Mouse (Mus musculus): Measurements from ENCODE around the gene Map2k6. TPM values are rescaled to one million over a fixed set of nuclear protein-coding genes. Genes with fewer than 3 reads are reported as not detected.
A peak's percentile ranks its signal among the peaks of the same experiment; 100 is the strongest.

Gene Map2k6
- polyA plus RNA-seq, 1 experiment from 2014 or later = 18.9 TPM

- WGBS = 59% methylated on average over 2 of the region's 2 CpGs
- no peak for ATAC-seq
- Histone ChIP-seq H3K4me1 (replicated peaks) (peaks cover 22% of the 10 kb centered on the region), H3K4me2 (replicated peaks) (no peak overlapping the region), H3K27ac (no peak overlapping the region), H3K9ac (no peak overlapping the region), H3K27me3 (replicated peaks) (no peaks in the 10 kb centered on the region), H3K4me3 (replicated peaks) (no peak overlapping the region), H3K9me3 (no peaks in the 10 kb centered on the region), H3K36me3 (no peaks in the 10 kb centered on the region)
These were observed 82.5 kb downstream of the Map2k6 start for GRCm38 (mm10) chr11:110481406-110481805.

- Histone ChIP-seq H3K27me3 (replicated peaks) (no peaks in the 10 kb centered on the region), H3K9ac (no peak overlapping the region), H3K27ac (no peak overlapping the region), H3K36me3 (no peaks in the 10 kb centered on the region), H3K4me2 (replicated peaks) (no peak overlapping the region), H3K4me3 (replicated peaks) (no peak overlapping the region), H3K9me3 (no peaks in the 10 kb centered on the region), H3K4me1 (replicated peaks) (peaks cover 22% of the 10 kb centered on the region)
- ATAC-seq = no peak
- WGBS = 88% methylated on average over 8 of the region's 8 CpGs
These were observed 83.3 kb downstream of the Map2k6 start for GRCm38 (mm10) chr11:110482176-110482575.

GRCm38 (mm10) chr11:110482649-110483048 lies 83.7 kb downstream of the Map2k6 start:
- Histone ChIP-seq H3K4me3 (replicated peaks) (no peak overlapping the region), H3K27me3 (replicated peaks) (no peaks in the 10 kb centered on the region), H3K27ac (no peak overlapping the region), H3K4me1 (replicated peaks) (peaks cover 20% of the 10 kb centered on the region), H3K36me3 (no peaks in the 10 kb centered on the region), H3K4me2 (replicated peaks) (no peak overlapping the region), H3K9me3 (no peaks in the 10 kb centered on the region), H3K9ac (no peak overlapping the region)
- 78% methylated on average over 4 of the region's 4 CpGs for WGBS
- no peak for ATAC-seq

- H3K9ac ChIP-seq = no peak overlapping the region
- ATAC-seq = 0 out of 2 replicates have a peak, but pooled peaks have one; percentile 48
- no peaks in the 10 kb centered on the region for H3K9me3 ChIP-seq
- no peaks in the 10 kb centered on the region for H3K36me3 ChIP-seq
- H3K4me1 ChIP-seq (replicated peaks) = peaks cover 15% of the 10 kb centered on the region
- no peak overlapping the region for H3K27ac ChIP-seq
- no peaks in the 10 kb centered on the region for H3K27me3 ChIP-seq (replicated peaks)
- WGBS = 24% methylated on average over 6 of the region's 6 CpGs
- no peak overlapping the region for H3K4me3 ChIP-seq (replicated peaks)
- H3K4me2 ChIP-seq (replicated peaks) = no peak overlapping the region
These were observed 84.2 kb downstream of the Map2k6 start for GRCm38 (mm10) chr11:110483165-110483564.

- WGBS = 96% methylated on average over 1 of the region's 1 CpGs
- Histone ChIP-seq H3K4me3 (replicated peaks) (no peak overlapping the region), H3K36me3 (no peaks in the 10 kb centered on the region), H3K27me3 (replicated peaks) (no peaks in the 10 kb centered on the region), H3K9ac (no peak overlapping the region), H3K4me2 (replicated peaks) (no peak overlapping the region), H3K27ac (no peak overlapping the region), H3K4me1 (replicated peaks) (peaks cover 7% of the 10 kb centered on the region), H3K9me3 (no peaks in the 10 kb centered on the region)
- ATAC-seq = no peak
These were observed 85.5 kb downstream of the Map2k6 start for GRCm38 (mm10) chr11:110484426-110484825.

- Histone ChIP-seq H3K4me2 (replicated peaks) (no peak overlapping the region), H3K27ac (no peak overlapping the region), H3K9ac (no peak overlapping the region), H3K9me3 (no peaks in the 10 kb centered on the region), H3K27me3 (replicated peaks) (no peaks in the 10 kb centered on the region), H3K4me3 (replicated peaks) (no peak overlapping the region), H3K4me1 (replicated peaks) (0 out of 2 replicates have a peak, but pooled peaks cover 2% of the 10 kb centered on the region), H3K36me3 (no peaks in the 10 kb centered on the region; the same call in 1 of the 2 replicates)
- 69% methylated on average over 6 of the region's 6 CpGs for WGBS
- no peak for ATAC-seq
These were observed 86.2 kb downstream of the Map2k6 start for GRCm38 (mm10) chr11:110485081-110485480.

GRCm38 (mm10) chr11:110487796-110488195 lies 88.9 kb downstream of the Map2k6 start:
- Histone ChIP-seq H3K9ac (no peak overlapping the region), H3K4me1 (replicated peaks) (no peaks in the 10 kb centered on the region), H3K27ac (no peak overlapping the region), H3K9me3 (no peaks in the 10 kb centered on the region), H3K4me2 (replicated peaks) (no peak overlapping the region), H3K27me3 (replicated peaks) (no peaks in the 10 kb centered on the region), H3K4me3 (replicated peaks) (no peak overlapping the region), H3K36me3 (peaks cover 6% of the 10 kb centered on the region; the same call in 1 of the 2 replicates)
- ATAC-seq = no peak
- WGBS = 90% methylated on average over 6 of the region's 6 CpGs

GRCm38 (mm10) chr11:110488301-110488700 lies 89.4 kb downstream of the Map2k6 start:
- H3K9ac ChIP-seq = no peak overlapping the region
- H3K27me3 ChIP-seq (replicated peaks) = no peaks in the 10 kb centered on the region
- ATAC-seq = no peak
- H3K36me3 ChIP-seq = peaks cover 9% of the 10 kb centered on the region
- WGBS = 91% methylated on average over 7 of the region's 7 CpGs
- no peak overlapping the region for H3K4me3 ChIP-seq (replicated peaks)
- H3K4me1 ChIP-seq (replicated peaks) = no peaks in the 10 kb centered on the region
- H3K27ac ChIP-seq = no peak overlapping the region
- H3K4me2 ChIP-seq (replicated peaks) = no peak overlapping the region
- H3K9me3 ChIP-seq = no peaks in the 10 kb centered on the region

- Histone ChIP-seq H3K4me1 (replicated peaks) (no peaks in the 10 kb centered on the region), H3K4me2 (replicated peaks) (no peak overlapping the region), H3K9ac (no peak overlapping the region), H3K4me3 (replicated peaks) (no peak overlapping the region), H3K9me3 (no peaks in the 10 kb centered on the region), H3K27ac (no peak overlapping the region), H3K27me3 (replicated peaks) (no peaks in the 10 kb centered on the region), H3K36me3 (peaks cover 11% of the 10 kb centered on the region)
- WGBS = 83% methylated on average over 4 of the region's 4 CpGs
- ATAC-seq = no peak
These were observed 96.6 kb downstream of the Map2k6 start for GRCm38 (mm10) chr11:110495323-110496060.

- no peak for ATAC-seq
- H3K4me1 ChIP-seq (replicated peaks) = no peaks in the 10 kb centered on the region
- H3K27ac ChIP-seq = no peak overlapping the region
- no peak overlapping the region for H3K4me3 ChIP-seq (replicated peaks)
- no peaks in the 10 kb centered on the region for H3K9me3 ChIP-seq
- H3K27me3 ChIP-seq (replicated peaks) = no peaks in the 10 kb centered on the region
- peaks cover 12% of the 10 kb centered on the region for H3K36me3 ChIP-seq
- no peak overlapping the region for H3K4me2 ChIP-seq (replicated peaks)
- WGBS = 57% methylated on average over 12 of the region's 12 CpGs
- no peak overlapping the region for H3K9ac ChIP-seq
These were observed 97.1 kb downstream of the Map2k6 start for GRCm38 (mm10) chr11:110496061-110496446.

- Histone ChIP-seq H3K27ac (no peak overlapping the region), H3K9me3 (no peaks in the 10 kb centered on the region), H3K4me3 (replicated peaks) (no peak overlapping the region), H3K27me3 (replicated peaks) (no peaks in the 10 kb centered on the region), H3K9ac (no peak overlapping the region), H3K4me2 (replicated peaks) (no peak overlapping the region), H3K4me1 (replicated peaks) (no peaks in the 10 kb centered on the region), H3K36me3 (peaks cover 10% of the 10 kb centered on the region)
- 91% methylated on average over 8 of the region's 8 CpGs for WGBS
- ATAC-seq = no peak
These were observed 98.8 kb downstream of the Map2k6 start for GRCm38 (mm10) chr11:110497743-110498142.

- Histone ChIP-seq H3K36me3 (0 out of 2 replicates have a peak, but pooled peaks cover 4% of the 10 kb centered on the region), H3K4me3 (replicated peaks) (no peak overlapping the region), H3K27me3 (replicated peaks) (no peaks in the 10 kb centered on the region), H3K4me1 (replicated peaks) (no peaks in the 10 kb centered on the region), H3K27ac (no peak overlapping the region), H3K9me3 (no peaks in the 10 kb centered on the region), H3K4me2 (replicated peaks) (no peak overlapping the region), H3K9ac (no peak overlapping the region)
- ATAC-seq = peak; percentile 56; the same call in 1 of the 2 replicates
- 54% methylated on average over 6 of the region's 6 CpGs for WGBS
These were observed 99.8 kb downstream of the Map2k6 start for GRCm38 (mm10) chr11:110498651-110499213.

All from intestine, embryonic 15.5 days (tissue).